Mouse (Mus musculus) erythroblast, embryonic 14.5 days (primary cell): ENCODE data around the gene Macrod2.

ENCODE experiments used
- GATA1 ChIP-seq: IDR thresholded peaks from 2 replicates; pipeline ENCODE4 v1.6.1; 2012; ENCODE audit warnings: low read length, inconsistent platforms, mixed read lengths
- TAL1 ChIP-seq: IDR thresholded peaks from 3 replicates; pipeline ENCODE4 v1.6.1; 2012; ENCODE audit warnings: low read length, inconsistent platforms, mixed read lengths

DNA sequence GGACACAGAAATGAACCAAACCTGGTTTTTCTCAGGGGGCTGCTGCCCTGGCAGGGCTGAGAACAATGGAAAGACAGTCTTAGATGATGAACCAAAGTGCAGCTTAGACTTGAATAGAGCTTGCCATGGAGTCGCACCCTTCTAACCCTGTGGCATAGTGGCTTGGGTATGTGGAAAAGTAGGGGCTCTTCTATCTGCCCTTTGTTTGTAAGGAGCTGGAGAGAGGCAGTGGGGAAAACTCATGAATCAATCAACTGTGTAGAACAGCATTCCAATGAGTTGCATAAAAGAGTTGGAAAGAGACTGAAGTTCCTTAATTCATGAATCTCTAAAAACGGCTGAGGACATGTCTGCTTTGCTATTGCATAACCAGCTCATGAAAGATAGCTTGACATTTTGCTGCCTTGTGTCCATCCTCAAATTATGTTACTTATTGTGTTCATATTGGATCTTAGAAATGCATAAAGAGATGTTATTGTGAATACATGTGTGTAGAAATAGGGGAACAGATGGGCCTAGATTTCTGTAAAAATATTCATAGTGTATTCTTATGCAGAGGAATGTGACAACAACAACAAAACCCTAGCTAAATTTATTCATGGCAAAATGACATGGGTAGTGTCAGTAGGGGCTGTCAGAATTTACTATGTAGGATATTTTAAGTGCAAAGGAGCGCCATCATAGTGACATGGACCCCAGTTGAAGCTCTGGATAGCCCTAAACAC lies 197.6 kb downstream of the Macrod2 start:
- no peak for TF ChIP-seq TAL1
- no peak for TF ChIP-seq GATA1
